Mouse (Mus musculus) stomach, postnatal 0 days (tissue): Measurements from ENCODE around the gene Ddx10. TPM values are rescaled to one million over a fixed set of nuclear protein-coding genes. Genes with fewer than 3 reads are reported as not detected.
A peak's percentile ranks its signal among the peaks of the same experiment; 100 is the strongest.

Experiments used
- ATAC-seq: fragments of 200-750 bp; cut with Nextera tagmentation; 2 replicates; pipeline ENCODE4 v1.8.0; 2017; ENCODE audit not compliant: low FRiP score, low TSS enrichment
- DNase-seq: peaks from one replicate; pipeline ENCODE4 v3.0.0-alpha.2; 2016; ENCODE audit warnings: low spot score
- H3K27ac ChIP-seq: fragments of 300-500 bp; sonication (generic); replicated peaks from 2 replicates; pipeline ENCODE4 v1.5.1; 2014; ENCODE audit warnings: mild to moderate bottlenecking, control low read depth
- H3K27me3 ChIP-seq: fragments of 300-500 bp; sonication (generic); 2 replicates; pipeline ENCODE4 v1.6.1; 2014; ENCODE audit warnings: low read length; ENCODE audit not compliant: control insufficient read depth, insufficient read depth
- H3K36me3 ChIP-seq: fragments of 300-500 bp; sonication (generic); 2 replicates; pipeline ENCODE4 v1.6.1; 2014; ENCODE audit warnings: low read length, mixed read lengths; ENCODE audit not compliant: control insufficient read depth, insufficient read depth
- H3K4me1 ChIP-seq: fragments of 300-500 bp; sonication (generic); replicated peaks from 2 replicates; pipeline ENCODE4 v1.6.1; 2014; ENCODE audit warnings: antibody characterized with exemption; ENCODE audit not compliant: control insufficient read depth, insufficient read depth
- H3K4me2 ChIP-seq: fragments of 300-500 bp; sonication (generic); replicated peaks from 2 replicates; pipeline ENCODE4 v1.6.1; 2014; ENCODE audit warnings: low read depth, mild to moderate bottlenecking, control low read depth, moderate library complexity
- H3K4me3 ChIP-seq: fragments of 300-500 bp; sonication (generic); 2 replicates; pipeline ENCODE4 v1.5.1; 2014; ENCODE audit warnings: low read depth, low read length, control low read depth
- H3K9ac ChIP-seq: fragments of 300-500 bp; sonication (generic); 2 replicates; pipeline ENCODE4 v1.6.1; 2014; ENCODE audit warnings: mild to moderate bottlenecking, low read length, control low read depth, mixed read lengths
- H3K9me3 ChIP-seq: fragments of 300-500 bp; sonication (generic); 2 replicates; pipeline ENCODE4 v1.6.1; 2016; ENCODE audit warnings: low read length; ENCODE audit not compliant: control insufficient read depth
- CTCF ChIP-seq: IDR thresholded peaks from 2 replicates; pipeline ENCODE4 v1.5.1; 2016; ENCODE audit warnings: antibody characterized with exemption, low read depth, mild to moderate bottlenecking, moderate library complexity
- EP300 ChIP-seq: optimal IDR thresholded peaks from 2 replicates; pipeline ENCODE3; 2016; ENCODE audit warnings: antibody characterized with exemption
- WGBS: fragments of 180-500 bp; shearing (Covaris S2); extraction: QIAGEN DNeasy Blood & Tissue Kit; methylation state at CpG from one replicate; pipeline ENCODE4 v1.1.7; 2014; 5-methylcytosine and 5-hydroxymethylcytosine counted together
- polyA plus RNA-seq: library from polyadenylated mRNA; unstranded; fragments of >200 nt; fragmentation: Nextera tagmentation; extraction: Ambion mirVana; gene quantifications from 2 replicates; pipeline ENCODE4 v1.2.1, GENCODE M21; 2015

The Ddx10 gene
- polyA plus RNA-seq, 1 experiment from 2014 or later: 13.9 TPM

- no peaks in the 10 kb centered on the region for H3K36me3 ChIP-seq
- no peak overlapping the region for H3K9ac ChIP-seq
- TF ChIP-seq CTCF (no peak), EP300 (no peak)
- no peaks in the 10 kb centered on the region for H3K27me3 ChIP-seq
- H3K4me3 ChIP-seq: no peak overlapping the region
- no peak overlapping the region for H3K4me2 ChIP-seq
- no peaks in the 10 kb centered on the region for H3K9me3 ChIP-seq
- 83% methylated on average over 2 of the region's 2 CpGs for WGBS
- no peak overlapping the region for H3K27ac ChIP-seq
- no peak for ATAC-seq
- no peaks in the 10 kb centered on the region for H3K4me1 ChIP-seq
- DNase-seq: no peak
These were observed 17.7 kb upstream of the Ddx10 start for GRCm38 (mm10) chr9:53265589-53265988.

GRCm38 (mm10) chr9:53264387-53264786, 16.5 kb upstream of the Ddx10 start:
- 43% methylated on average over 4 of the region's 4 CpGs for WGBS
- ATAC-seq (peak; percentile 88), DNase-seq (peak; percentile 32)
- Histone ChIP-seq H3K9me3 (no peaks in the 10 kb centered on the region), H3K4me1 (no peaks in the 10 kb centered on the region), H3K27ac (peak overlapping the region; percentile 50), H3K27me3 (no peaks in the 10 kb centered on the region), H3K4me3 (no peak overlapping the region), H3K9ac (no peak overlapping the region), H3K36me3 (no peaks in the 10 kb centered on the region), H3K4me2 (no peak overlapping the region)
- peak; percentile 73 for TF ChIP-seq EP300
- no peak for TF ChIP-seq CTCF

GRCm38 (mm10) chr9:53258199-53258598, 10.3 kb upstream of the Ddx10 start:
- no peaks in the 10 kb centered on the region for H3K27me3 ChIP-seq
- ATAC-seq: peak; percentile 54; the same call in 1 of the 2 replicates
- no peaks in the 10 kb centered on the region for H3K9me3 ChIP-seq
- no peak overlapping the region for H3K4me3 ChIP-seq
- H3K4me2 ChIP-seq: no peak overlapping the region
- no peaks in the 10 kb centered on the region; the same call in 1 of the 2 replicates for H3K4me1 ChIP-seq
- WGBS: 26% methylated on average over 6 of the region's 6 CpGs
- no peak overlapping the region for H3K27ac ChIP-seq
- H3K9ac ChIP-seq: no peak overlapping the region
- no peak for DNase-seq
- no peak for TF ChIP-seq EP300
- H3K36me3 ChIP-seq: no peaks in the 10 kb centered on the region

- DNase-seq (no peak), ATAC-seq (0 out of 2 replicates have a peak, but pooled peaks have one; percentile 10)
- 18% methylated on average over 3 of the region's 3 CpGs for WGBS
- Histone ChIP-seq H3K9me3 (no peaks in the 10 kb centered on the region), H3K27ac (no peak overlapping the region), H3K27me3 (no peaks in the 10 kb centered on the region), H3K4me1 (no peaks in the 10 kb centered on the region; the same call in 1 of the 2 replicates), H3K4me3 (no peak overlapping the region), H3K36me3 (no peaks in the 10 kb centered on the region), H3K9ac (peak overlapping the region; percentile 35; the same call in 1 of the 2 replicates), H3K4me2 (no peak overlapping the region)
- no peak for TF ChIP-seq EP300
- no peak for TF ChIP-seq CTCF
These were observed 9.9 kb upstream of the Ddx10 start for GRCm38 (mm10) chr9:53257772-53258171.

GRCm38 (mm10) chr9:53256690-53257305, 8.9 kb upstream of the Ddx10 start:
- Histone ChIP-seq H3K9me3 (no peaks in the 10 kb centered on the region), H3K9ac (no peak overlapping the region), H3K4me3 (no peak overlapping the region), H3K27ac (no peak overlapping the region), H3K36me3 (no peaks in the 10 kb centered on the region), H3K27me3 (no peaks in the 10 kb centered on the region), H3K4me1 (no peaks in the 10 kb centered on the region; the same call in 1 of the 2 replicates), H3K4me2 (no peak overlapping the region)
- ATAC-seq (no peak), DNase-seq (no peak)
- no peak for TF ChIP-seq EP300
- TF ChIP-seq CTCF: no peak
- 74% methylated on average over 4 of the region's 4 CpGs for WGBS

- peak; percentile 74 for DNase-seq
- no peaks in the 10 kb centered on the region for H3K36me3 ChIP-seq
- TF ChIP-seq EP300 (no peak), CTCF (peak; percentile 98)
- H3K4me3 ChIP-seq: no peak overlapping the region
- H3K4me2 ChIP-seq: no peak overlapping the region
- H3K9me3 ChIP-seq: no peaks in the 10 kb centered on the region
- H3K27ac ChIP-seq: no peak overlapping the region
- peak; percentile 69; the same call in 1 of the 2 replicates for ATAC-seq
- H3K27me3 ChIP-seq: no peaks in the 10 kb centered on the region
- WGBS: 4% methylated on average over 4 of the region's 4 CpGs
- H3K9ac ChIP-seq: no peak overlapping the region
- no peaks in the 10 kb centered on the region; the same call in 1 of the 2 replicates for H3K4me1 ChIP-seq
These were observed 6.5 kb upstream of the Ddx10 start for GRCm38 (mm10) chr9:53254368-53254767.
